Mouse (Mus musculus): Measurements from ENCODE around the gene 6030498E09Rik. TPM values are rescaled to one million over a fixed set of nuclear protein-coding genes. Genes with fewer than 3 reads are reported as not detected.

The 6030498E09Rik gene
- not detected in 2 replicates for polyA plus RNA-seq (2014; fragmentation: Nextera tagmentation; extraction: Ambion mirVana)

DNA sequence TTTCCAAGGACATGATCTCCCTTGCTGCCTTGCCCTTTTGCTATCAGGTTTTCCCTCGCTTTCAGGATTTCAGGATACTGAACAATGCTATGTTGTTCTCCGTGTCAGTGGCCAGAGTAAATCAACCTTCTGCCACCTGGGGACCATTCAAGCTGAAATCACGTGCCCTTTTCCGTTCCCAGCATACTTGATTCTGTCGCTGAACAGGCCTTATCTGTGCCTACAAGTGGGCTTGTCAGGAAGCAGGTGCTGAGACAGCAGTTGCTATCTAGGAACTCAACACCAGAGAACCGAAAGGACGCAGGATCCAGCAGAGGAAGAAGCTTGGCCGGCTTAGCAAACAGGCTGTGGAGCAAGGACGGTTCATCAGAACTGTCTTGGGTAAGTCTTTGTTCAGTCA is at the start of gene 6030498E09Rik:
Gene 6030498E09Rik, plus strand, starts transcription at position 194 of the 400 bp plus-strand sequence.
- no peaks in the 10 kb centered on the region for H3K4me1 ChIP-seq (replicated peaks; ENCODE audit: control insufficient read depth, insufficient read depth, low read length)
- DNase-seq (ENCODE audit: low spot score) (no peak), ATAC-seq (replicated peaks; ENCODE audit: low FRiP score) (no peak)
- H3K36me3 ChIP-seq (ENCODE audit: control insufficient read depth, insufficient read depth, low read length) = no peaks in the 10 kb centered on the region
- no peak within 1 kb of the TSS for H3K9ac ChIP-seq (ENCODE audit: low read length)
- H3K9me3 ChIP-seq (ENCODE audit: control insufficient read depth, low read length) = no peaks in the 10 kb centered on the region
- H3K4me3 ChIP-seq (ENCODE audit: low read depth, low read length) = no peak within 1 kb of the TSS
- no peak within 1 kb of the TSS for H3K27ac ChIP-seq (ENCODE audit: low read depth, low read length)
- 71% methylated on average over 9 of the region's 9 CpGs for WGBS
- H3K27me3 ChIP-seq (ENCODE audit: control insufficient read depth, insufficient read depth, low read length) = no peaks in the 10 kb centered on the region
- H3K4me2 ChIP-seq (ENCODE audit: low read depth, low read length, severe bottlenecking) = no peak within 1 kb of the TSS

DNA sequence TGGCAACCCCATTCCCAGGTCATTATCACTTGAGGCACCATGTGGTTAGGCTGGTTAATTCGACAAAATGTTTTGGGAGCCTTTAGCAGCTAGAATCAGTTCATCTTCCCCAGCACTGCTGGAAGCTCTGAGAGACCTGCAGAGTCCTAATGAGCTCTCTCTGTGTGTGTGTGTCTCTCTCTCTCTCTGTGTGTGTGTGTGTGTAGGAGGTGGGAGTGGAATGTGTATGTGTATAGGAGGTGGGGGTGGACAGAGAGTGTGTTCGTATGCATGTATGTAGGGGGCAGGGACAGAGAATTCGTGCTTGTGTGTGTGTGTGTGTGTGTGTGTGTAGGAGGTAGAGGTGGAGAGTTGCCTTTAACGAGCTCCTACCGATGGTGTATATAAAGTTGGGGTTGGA is 42.4 kb upstream of the 6030498E09Rik start:
- Histone ChIP-seq H3K27me3 (ENCODE audit: control insufficient read depth, insufficient read depth, low read length) (no peaks in the 10 kb centered on the region; the same call in 1 of the 2 replicates), H3K9me3 (ENCODE audit: control insufficient read depth, low read length) (no peaks in the 10 kb centered on the region), H3K36me3 (ENCODE audit: control insufficient read depth, insufficient read depth, low read length) (no peaks in the 10 kb centered on the region), H3K27ac (ENCODE audit: low read depth, low read length) (no peak overlapping the region), H3K9ac (ENCODE audit: low read length) (no peak overlapping the region), H3K4me2 (ENCODE audit: low read depth, low read length, severe bottlenecking) (no peak overlapping the region), H3K4me1 (replicated peaks; ENCODE audit: control insufficient read depth, insufficient read depth, low read length) (no peaks in the 10 kb centered on the region), H3K4me3 (ENCODE audit: low read depth, low read length) (no peak overlapping the region)
- 36% methylated on average over 5 of the region's 5 CpGs for WGBS
- DNase-seq (ENCODE audit: low spot score) (no peak), ATAC-seq (replicated peaks; ENCODE audit: low FRiP score) (peak; percentile 66)

DNA sequence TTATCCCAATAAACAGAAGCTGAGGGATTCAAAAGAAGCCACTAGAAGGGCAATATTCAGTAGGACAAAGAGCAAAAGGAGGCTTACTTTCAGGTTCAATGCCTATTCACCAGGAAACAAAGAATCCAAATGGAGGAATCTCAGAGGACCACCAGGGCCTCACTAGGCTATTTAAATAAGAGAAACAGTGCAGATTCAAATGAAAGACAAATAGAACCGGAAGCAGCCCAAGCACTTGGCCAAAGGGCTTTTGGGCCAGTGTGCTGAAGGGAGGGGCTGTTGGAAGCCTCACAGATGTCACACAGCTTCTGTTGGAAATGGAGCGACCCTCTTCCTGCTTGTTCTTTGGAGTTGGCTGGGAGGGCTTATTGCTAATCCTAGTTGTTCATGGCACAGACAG is 41.8 kb upstream of the 6030498E09Rik start:
- Histone ChIP-seq H3K9me3 (ENCODE audit: control insufficient read depth, low read length) (no peaks in the 10 kb centered on the region), H3K4me2 (ENCODE audit: low read depth, low read length, severe bottlenecking) (no peak overlapping the region), H3K27me3 (ENCODE audit: control insufficient read depth, insufficient read depth, low read length) (no peaks in the 10 kb centered on the region; the same call in 1 of the 2 replicates), H3K4me3 (ENCODE audit: low read depth, low read length) (no peak overlapping the region), H3K27ac (ENCODE audit: low read depth, low read length) (no peak overlapping the region), H3K36me3 (ENCODE audit: control insufficient read depth, insufficient read depth, low read length) (no peaks in the 10 kb centered on the region), H3K9ac (ENCODE audit: low read length) (no peak overlapping the region), H3K4me1 (replicated peaks; ENCODE audit: control insufficient read depth, insufficient read depth, low read length) (no peaks in the 10 kb centered on the region)
- DNase-seq (ENCODE audit: low spot score) = no peak
- 0 out of 2 replicates have a peak, but pooled peaks have one; percentile 27 for ATAC-seq (replicated peaks; ENCODE audit: low FRiP score)
- WGBS = 42% methylated on average over 2 of the region's 2 CpGs

DNA sequence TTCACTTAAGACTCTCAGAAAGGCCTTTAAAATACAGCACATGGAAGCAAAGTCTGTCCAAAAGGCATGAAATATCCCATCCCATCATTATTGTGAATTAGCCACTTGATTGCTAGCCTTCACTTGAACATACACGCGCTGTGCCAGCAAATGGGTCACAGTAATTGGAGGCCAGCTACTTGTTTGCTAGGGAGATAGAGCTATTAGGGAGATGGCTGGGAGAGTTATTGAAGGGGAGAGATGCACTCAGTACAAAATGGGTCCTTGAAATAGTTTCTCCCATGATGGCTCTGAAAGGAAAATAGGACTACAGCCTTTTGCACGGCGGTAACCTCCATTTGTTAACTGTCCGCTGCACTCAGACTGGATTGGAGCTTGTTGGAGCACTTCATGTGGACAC is 38.8 kb upstream of the 6030498E09Rik start:
- H3K4me2 ChIP-seq (ENCODE audit: low read depth, low read length, severe bottlenecking) = no peak overlapping the region
- no peaks in the 10 kb centered on the region; the same call in 1 of the 2 replicates for H3K27me3 ChIP-seq (ENCODE audit: control insufficient read depth, insufficient read depth, low read length)
- no peaks in the 10 kb centered on the region for H3K36me3 ChIP-seq (ENCODE audit: control insufficient read depth, insufficient read depth, low read length)
- no peak overlapping the region for H3K4me3 ChIP-seq (ENCODE audit: low read depth, low read length)
- ATAC-seq (replicated peaks; ENCODE audit: low FRiP score) (no peak), DNase-seq (ENCODE audit: low spot score) (no peak)
- no peak overlapping the region for H3K27ac ChIP-seq (ENCODE audit: low read depth, low read length)
- WGBS = 91% methylated on average over 5 of the region's 5 CpGs
- no peaks in the 10 kb centered on the region for H3K9me3 ChIP-seq (ENCODE audit: control insufficient read depth, low read length)
- H3K9ac ChIP-seq (ENCODE audit: low read length) = no peak overlapping the region
- no peaks in the 10 kb centered on the region for H3K4me1 ChIP-seq (replicated peaks; ENCODE audit: control insufficient read depth, insufficient read depth, low read length)

DNA sequence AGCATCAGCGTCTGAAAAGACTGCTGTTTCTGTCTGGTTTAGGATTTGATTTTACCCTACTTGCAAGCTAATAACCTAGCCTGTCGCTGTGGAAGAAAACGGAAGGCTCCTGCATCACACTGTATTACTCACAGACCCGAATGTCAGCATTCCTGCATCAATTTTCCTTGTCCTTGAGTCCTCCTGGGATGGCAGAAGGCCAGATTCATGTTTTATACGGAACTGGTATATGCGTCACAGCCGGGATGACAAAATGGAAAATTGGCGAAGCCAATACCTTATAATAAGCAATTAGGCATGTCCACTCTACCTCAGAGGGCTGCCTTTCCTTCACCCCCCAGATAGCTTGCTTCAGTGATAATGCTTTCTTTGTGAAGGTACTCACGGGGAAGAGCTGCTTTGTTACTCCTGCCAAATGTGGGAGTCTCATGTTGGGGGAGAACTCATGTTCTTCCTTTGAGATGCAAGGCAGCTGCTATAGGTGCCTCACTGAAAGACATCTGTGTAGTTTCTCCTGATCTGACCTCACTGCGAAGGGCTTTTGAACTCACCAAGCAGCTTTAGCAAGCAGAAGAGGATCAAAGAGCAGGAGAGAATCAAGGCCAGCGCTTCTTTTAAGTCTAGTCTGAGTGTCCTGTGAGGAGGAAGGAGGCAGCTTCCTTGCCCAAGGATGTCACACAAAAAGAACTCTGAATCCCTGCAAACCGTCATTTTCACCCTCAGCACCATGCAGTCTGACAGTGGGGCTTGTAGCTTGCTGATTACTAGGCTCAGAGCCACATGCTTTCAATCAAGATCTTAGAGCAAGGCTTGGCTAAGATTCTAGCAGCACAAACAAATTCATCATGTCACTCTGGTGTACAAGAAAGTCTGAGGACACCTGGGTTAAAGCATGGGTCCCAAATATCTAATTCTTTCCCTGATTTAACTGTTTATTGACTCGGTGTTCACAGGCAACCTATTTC is 37.3 kb upstream of the 6030498E09Rik start:
- DNase-seq (ENCODE audit: low spot score) (no peak), ATAC-seq (replicated peaks; ENCODE audit: low FRiP score) (no peak)

DNA sequence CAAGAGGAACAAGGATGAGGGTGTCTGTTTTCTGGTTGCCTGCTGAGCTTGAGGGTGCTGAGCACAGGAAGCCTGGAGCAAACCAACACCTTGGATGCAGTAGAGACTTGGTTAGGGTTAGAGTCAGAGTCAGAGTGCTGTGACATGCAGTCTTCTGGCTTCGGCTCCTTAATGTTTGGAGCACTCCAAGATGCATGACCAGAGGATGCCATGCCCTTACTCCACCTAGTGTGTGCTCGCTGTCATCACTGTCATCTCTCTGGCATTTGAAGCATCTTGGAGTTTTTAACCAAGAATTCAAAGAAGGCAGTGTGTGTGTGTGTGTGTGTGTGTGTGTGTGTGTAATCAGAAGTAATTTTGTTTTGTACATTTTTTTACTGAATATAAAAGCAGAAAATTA is 1.0 kb upstream of the 6030498E09Rik start:
- 72% methylated on average over 2 of the region's 2 CpGs for WGBS

More for the DNA sequence above, 37.3 kb upstream of the 6030498E09Rik start:
- no peak overlapping the region for H3K27ac ChIP-seq (ENCODE audit: low read depth, low read length)
- no peak overlapping the region for H3K4me3 ChIP-seq (ENCODE audit: low read depth, low read length)
- H3K4me1 ChIP-seq (replicated peaks; ENCODE audit: control insufficient read depth, insufficient read depth, low read length) = no peaks in the 10 kb centered on the region
- H3K9ac ChIP-seq (ENCODE audit: low read length) = no peak overlapping the region
- H3K4me2 ChIP-seq (ENCODE audit: low read depth, low read length, severe bottlenecking) = no peak overlapping the region
- no peaks in the 10 kb centered on the region for H3K9me3 ChIP-seq (ENCODE audit: control insufficient read depth, low read length)
- 69% methylated on average over 13 of the region's 13 CpGs for WGBS
- H3K27me3 ChIP-seq (ENCODE audit: control insufficient read depth, insufficient read depth, low read length) = no peaks in the 10 kb centered on the region; the same call in 1 of the 2 replicates
- no peaks in the 10 kb centered on the region for H3K36me3 ChIP-seq (ENCODE audit: control insufficient read depth, insufficient read depth, low read length)

DNA sequence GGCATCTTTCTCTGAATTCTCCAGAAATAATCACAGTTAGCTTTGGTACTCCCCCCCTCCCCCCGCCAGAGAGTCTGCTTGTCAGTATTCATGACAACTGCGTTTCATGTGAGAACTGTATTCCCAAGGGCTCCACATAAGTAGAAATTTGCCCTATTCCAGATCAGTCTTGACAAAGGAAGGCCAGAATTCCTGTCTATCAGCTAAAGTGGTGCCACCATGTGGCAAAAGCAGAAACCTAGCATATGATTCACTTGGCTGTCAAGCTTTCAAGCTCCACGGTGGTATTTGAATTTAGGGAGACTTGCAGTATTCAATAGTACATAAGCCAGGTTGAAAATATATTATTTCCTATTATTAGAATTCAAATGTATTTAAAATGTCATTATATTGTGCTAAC is 585 bp upstream of the 6030498E09Rik start:
- no peaks in the 10 kb centered on the region for H3K9me3 ChIP-seq (ENCODE audit: control insufficient read depth, low read length)
- H3K27ac ChIP-seq (ENCODE audit: low read depth, low read length) = no peak overlapping the region
- DNase-seq (ENCODE audit: low spot score) (no peak), ATAC-seq (replicated peaks; ENCODE audit: low FRiP score) (no peak)
- no peaks in the 10 kb centered on the region for H3K36me3 ChIP-seq (ENCODE audit: control insufficient read depth, insufficient read depth, low read length)
- no peak overlapping the region for H3K4me2 ChIP-seq (ENCODE audit: low read depth, low read length, severe bottlenecking)
- no peaks in the 10 kb centered on the region for H3K27me3 ChIP-seq (ENCODE audit: control insufficient read depth, insufficient read depth, low read length)
- no peaks in the 10 kb centered on the region for H3K4me1 ChIP-seq (replicated peaks; ENCODE audit: control insufficient read depth, insufficient read depth, low read length)
- H3K9ac ChIP-seq (ENCODE audit: low read length) = no peak overlapping the region
- no peak overlapping the region for H3K4me3 ChIP-seq (ENCODE audit: low read depth, low read length)
- WGBS = 50% methylated on average over 3 of the region's 3 CpGs

More for the DNA sequence above, 1.0 kb upstream of the 6030498E09Rik start:
- H3K4me1 ChIP-seq (replicated peaks; ENCODE audit: control insufficient read depth, insufficient read depth, low read length) = no peaks in the 10 kb centered on the region
- no peak overlapping the region for H3K4me3 ChIP-seq (ENCODE audit: low read depth, low read length)
- ATAC-seq (replicated peaks; ENCODE audit: low FRiP score) (no peak), DNase-seq (ENCODE audit: low spot score) (no peak)
- no peak overlapping the region for H3K9ac ChIP-seq (ENCODE audit: low read length)
- H3K27ac ChIP-seq (ENCODE audit: low read depth, low read length) = no peak overlapping the region
- H3K36me3 ChIP-seq (ENCODE audit: control insufficient read depth, insufficient read depth, low read length) = no peaks in the 10 kb centered on the region
- no peaks in the 10 kb centered on the region for H3K27me3 ChIP-seq (ENCODE audit: control insufficient read depth, insufficient read depth, low read length)
- no peaks in the 10 kb centered on the region for H3K9me3 ChIP-seq (ENCODE audit: control insufficient read depth, low read length)
- no peak overlapping the region for H3K4me2 ChIP-seq (ENCODE audit: low read depth, low read length, severe bottlenecking)

DNA sequence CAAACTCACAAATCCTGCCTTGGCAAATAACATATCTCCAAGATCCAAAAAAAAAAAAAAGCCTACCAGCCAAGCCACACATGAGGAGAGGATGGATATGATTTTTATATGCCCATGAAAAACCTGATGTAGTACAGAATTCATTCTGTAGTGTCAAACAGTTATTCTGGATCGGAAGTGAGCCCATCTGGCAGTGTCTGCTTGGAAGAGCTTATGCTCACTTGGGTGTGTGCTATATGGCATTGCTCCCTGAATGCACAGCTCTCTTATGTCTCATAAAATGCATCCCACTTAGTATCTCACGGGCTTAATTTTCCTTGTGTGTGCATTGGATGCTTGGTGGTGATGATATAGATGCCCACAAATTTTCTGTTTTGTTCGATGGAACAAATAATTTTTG is 21.9 kb downstream of the 6030498E09Rik start:
- H3K4me1 ChIP-seq (replicated peaks; ENCODE audit: control insufficient read depth, insufficient read depth, low read length) = no peaks in the 10 kb centered on the region
- H3K4me3 ChIP-seq (ENCODE audit: low read depth, low read length) = no peak overlapping the region
- DNase-seq (ENCODE audit: low spot score) = no peak
- no peak overlapping the region for H3K9ac ChIP-seq (ENCODE audit: low read length)
- no peak overlapping the region for H3K27ac ChIP-seq (ENCODE audit: low read depth, low read length)
- no peaks in the 10 kb centered on the region for H3K36me3 ChIP-seq (ENCODE audit: control insufficient read depth, insufficient read depth, low read length)
- no peak overlapping the region for H3K4me2 ChIP-seq (ENCODE audit: low read depth, low read length, severe bottlenecking)
- 64% methylated on average over 3 of the region's 3 CpGs for WGBS
- no peaks in the 10 kb centered on the region for H3K9me3 ChIP-seq (ENCODE audit: control insufficient read depth, low read length)
- no peak for ATAC-seq (replicated peaks; ENCODE audit: low FRiP score)
- H3K27me3 ChIP-seq (ENCODE audit: control insufficient read depth, insufficient read depth, low read length) = no peaks in the 10 kb centered on the region
